Mouse (Mus musculus) ES-Bruce4 (cell line): ENCODE results near the gene Rap1gds1.

Experiments used
- CTCF ChIP-seq: IDR thresholded peaks from one replicate; pipeline ENCODE4 v1.8.1; 2011; ENCODE audit warnings: low read depth, low read length
- POLR2A ChIP-seq: IDR thresholded peaks from one replicate; pipeline ENCODE4 v1.8.1; 2011; ENCODE audit warnings: low read length; ENCODE audit not compliant: insufficient read depth

- TF ChIP-seq POLR2A (no peak), CTCF (no peak)
Observed at GRCm38 (mm10) chr3:139037030-139037429, 38.0 kb downstream of the Rap1gds1 start.
